Mouse (Mus musculus) 3T3-L1 (cell line): ENCODE results near the gene S100pbp.

Experiments used
- DNase-seq: peaks from one replicate; pipeline ENCODE4 v3.0.0-alpha.2; 2015; ENCODE audit warnings: low read depth, low spot score

The S100pbp gene

DNA sequence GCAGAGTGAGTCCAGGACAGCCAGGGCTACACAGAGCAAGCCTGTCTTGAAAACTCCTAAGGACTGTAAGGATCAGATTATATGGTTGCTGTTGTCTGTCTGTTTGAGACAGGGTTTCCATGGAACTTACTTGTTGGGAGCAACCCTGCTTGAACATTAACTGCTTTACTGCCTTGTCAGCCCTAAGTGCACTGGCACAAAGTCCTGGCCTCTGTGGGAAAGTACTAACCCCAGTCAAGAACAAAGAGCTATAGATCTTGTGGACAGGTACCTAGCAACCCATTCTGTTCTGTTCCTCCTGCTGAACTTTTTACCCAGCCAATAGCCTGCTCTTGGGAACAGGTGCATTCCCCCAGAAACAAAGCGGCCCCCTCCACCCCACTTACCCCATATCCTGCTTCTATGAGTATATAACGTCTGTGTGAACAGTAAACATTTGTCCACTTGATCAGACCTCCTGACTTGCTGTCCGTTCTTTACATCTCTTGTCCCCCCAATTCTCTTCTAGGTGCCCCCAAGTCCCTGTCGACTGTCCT, 38.2 kb downstream of the S100pbp start:
- DNase-seq: no peak

DNA sequence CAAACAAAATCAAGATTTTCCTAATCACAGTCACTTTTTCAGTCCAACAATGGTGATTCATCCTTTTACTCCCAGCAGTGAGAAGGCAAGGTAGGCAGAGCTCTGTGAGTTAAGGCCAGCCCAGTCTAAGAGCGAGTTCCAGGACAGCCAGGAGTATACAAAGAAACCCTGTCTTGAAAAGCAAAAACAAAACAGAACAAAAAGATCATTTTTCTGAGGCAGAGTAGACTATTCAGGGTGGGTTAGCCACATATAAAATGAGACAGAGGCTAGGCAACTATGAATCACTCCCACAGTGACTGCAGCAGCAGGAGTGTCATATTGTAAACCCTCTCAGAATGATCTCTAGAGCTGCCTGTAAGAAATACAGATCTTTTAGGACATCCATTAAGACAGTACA, 40.2 kb downstream of the S100pbp start:
- DNase-seq: no peak

DNA sequence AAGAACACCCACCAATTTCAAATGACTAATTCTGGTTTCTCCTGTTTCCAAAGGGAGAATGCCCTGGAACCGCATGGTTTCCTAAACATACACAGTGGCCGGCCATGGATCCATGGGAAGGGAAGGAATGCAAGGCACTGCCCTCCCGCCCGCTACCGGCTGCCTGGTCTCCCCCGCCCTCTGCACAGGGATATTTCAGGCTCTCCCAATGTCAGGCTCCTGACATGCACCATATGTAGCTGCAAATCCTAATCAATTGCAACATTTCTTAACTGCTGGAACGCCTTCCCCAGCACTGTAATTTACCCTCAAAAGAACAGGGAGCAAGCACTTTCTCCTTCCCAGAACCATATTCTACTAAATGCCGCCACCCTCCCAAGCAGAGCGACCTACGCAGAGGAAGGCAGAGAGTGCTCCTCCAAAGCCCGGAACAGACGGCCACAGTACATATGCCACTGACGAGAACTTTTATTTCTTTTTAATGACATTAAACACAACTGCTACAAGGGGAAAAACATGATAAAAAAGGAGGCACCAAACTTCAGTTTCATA, 41.9 kb downstream of the S100pbp start:
- no peak for DNase-seq

DNA sequence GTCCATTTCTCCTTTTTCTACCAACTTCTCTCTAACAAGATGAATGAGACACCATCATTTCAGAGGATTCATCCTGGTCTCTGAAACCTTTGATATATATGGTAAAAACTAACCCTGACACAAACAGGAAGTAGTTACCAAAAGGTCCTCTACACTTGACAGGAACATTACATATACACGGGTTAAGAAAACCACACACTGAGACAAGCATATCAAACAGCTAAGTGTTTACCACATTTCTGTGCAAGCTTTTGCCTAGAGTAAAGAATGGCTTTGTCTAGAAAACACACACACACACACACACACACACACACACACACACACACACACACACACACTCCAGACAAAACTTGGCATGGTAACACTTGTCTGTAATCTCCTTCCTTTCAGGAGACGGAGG, 43.1 kb downstream of the S100pbp start:
- DNase-seq: no peak

DNA sequence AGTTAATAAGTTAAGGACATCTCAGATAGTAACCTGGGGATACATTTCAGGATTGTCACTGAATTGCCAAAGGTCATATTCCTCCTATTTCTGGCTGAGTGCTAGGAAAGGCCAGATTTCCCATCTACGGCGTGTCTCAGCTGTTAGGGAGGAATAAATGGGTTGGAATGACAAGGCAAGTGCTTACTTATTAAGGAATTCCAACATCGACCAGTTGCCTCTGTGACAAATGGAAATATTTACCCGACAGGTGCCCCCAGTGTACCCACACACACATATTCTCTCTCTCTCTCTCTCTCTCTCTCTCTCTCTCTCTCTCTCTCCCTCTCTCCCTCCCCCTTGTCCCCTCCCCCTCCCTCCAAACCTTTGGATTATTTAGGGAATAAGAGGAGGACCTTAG, 43.6 kb downstream of the S100pbp start:
- DNase-seq: no peak

DNA sequence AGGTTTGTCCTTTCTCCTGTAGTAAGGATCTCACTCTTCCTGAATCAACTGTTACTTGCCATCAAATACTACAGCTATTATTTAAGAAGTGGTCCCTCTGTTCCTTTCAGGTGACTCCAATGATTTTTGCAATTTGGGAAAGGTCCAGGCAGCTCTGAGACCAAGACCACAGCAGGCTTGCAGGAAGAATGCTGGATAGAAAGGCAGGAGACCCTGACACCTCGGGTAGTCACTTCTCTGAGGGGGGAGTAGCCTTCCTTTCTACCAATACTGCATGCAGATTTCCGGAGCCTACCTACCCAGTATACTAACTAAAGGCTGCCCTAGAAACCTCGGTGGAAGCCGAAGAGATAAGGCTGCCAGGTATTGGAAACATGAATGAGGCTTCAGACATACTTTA, 44.1 kb downstream of the S100pbp start:
- DNase-seq: no peak

DNA sequence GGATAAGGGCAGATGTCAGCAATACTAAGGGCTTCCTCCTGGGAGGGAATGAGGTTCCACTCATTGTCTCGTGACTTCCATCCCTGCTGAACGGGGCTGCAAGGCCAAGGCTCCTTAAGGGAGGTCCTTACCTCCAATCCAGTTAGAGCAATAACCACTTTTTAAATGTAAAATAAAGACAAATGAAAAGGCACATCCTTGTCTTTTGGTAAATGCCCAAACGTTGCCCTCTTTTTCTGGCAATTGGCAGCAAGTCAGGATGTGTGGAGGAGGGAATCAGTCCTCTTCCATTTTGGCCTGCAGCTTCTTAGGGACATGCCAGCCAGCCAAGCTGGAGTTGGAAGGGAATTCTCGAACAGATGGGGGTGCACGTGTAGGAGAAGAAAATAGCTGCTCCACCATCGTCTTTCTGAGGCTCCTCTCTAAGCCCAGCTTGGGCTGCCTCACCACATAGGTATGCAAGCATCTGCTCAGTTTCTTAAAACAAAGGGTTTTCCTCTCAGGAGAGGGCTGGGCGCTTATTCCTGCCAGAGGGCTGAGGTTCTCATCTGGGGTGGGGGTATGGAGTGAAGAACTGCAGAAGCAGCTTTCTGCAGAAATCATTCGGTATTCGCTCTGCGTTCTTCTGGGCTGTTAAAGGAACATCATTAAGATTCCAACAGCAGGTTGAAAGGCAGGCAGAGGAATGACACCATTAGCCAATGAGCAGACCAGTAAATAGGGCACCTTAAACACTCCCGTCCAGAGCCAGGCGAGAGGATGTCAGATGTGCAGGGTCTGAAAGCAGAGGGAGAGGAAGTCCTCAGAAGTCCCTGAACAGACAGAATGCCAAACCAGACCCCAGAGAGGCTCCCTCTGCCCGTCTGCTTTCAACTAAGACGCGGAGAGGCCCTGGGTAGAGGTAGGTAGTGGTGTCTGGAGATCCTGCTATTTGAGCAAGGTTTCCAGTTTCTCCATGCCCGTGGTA, 44.8 kb downstream of the S100pbp start:
- peak; percentile 55 for DNase-seq

DNA sequence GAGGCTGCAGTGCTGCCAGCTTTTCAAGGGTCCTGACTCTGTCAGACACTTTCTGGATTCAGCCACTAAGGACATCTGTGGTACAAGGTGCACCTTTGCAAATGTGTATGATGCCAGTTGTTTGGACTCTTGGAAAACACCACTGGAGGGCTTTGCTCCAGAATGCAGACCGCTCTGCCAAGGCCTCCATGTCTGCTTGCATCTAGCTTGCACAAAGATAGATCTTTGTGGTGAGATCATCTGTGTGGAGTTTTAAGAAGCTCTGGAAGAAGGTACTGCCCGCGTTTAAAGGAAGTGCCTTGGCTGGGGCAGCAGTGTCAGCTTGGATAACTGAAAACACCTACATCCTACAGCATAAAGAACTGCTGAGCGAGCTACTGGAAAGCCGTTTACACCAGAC, 46.0 kb downstream of the S100pbp start:
- DNase-seq: no peak

DNA sequence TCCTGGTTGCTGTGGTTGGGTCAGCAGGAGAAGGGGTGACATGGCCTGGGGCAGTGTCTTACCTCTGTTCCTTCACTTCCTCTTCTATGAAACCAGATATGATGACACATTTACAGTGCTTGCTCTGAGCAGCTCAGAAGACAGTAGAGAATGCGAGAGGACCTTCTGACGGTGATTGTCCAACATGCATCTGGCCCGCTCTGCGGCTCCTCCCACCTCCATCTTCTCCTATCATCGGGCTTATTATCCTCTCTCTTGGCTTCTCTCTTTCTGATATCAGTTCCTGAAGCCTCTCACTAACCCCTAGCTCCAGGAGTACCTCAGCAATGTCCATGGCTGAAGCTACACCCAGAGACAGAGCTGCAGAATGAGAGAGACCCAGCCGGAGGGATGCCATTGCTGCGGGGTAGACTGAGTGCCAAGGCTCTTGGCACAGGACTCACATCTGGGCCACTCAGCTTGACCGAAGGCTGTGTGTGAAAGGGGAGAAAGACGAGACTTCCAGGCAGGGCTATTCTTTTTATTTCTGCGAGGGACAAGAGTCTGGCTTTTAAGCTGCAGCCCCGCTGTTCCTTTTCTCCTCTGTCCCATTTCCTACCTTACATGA, 47.0 kb downstream of the S100pbp start:
- DNase-seq: no peak

DNA sequence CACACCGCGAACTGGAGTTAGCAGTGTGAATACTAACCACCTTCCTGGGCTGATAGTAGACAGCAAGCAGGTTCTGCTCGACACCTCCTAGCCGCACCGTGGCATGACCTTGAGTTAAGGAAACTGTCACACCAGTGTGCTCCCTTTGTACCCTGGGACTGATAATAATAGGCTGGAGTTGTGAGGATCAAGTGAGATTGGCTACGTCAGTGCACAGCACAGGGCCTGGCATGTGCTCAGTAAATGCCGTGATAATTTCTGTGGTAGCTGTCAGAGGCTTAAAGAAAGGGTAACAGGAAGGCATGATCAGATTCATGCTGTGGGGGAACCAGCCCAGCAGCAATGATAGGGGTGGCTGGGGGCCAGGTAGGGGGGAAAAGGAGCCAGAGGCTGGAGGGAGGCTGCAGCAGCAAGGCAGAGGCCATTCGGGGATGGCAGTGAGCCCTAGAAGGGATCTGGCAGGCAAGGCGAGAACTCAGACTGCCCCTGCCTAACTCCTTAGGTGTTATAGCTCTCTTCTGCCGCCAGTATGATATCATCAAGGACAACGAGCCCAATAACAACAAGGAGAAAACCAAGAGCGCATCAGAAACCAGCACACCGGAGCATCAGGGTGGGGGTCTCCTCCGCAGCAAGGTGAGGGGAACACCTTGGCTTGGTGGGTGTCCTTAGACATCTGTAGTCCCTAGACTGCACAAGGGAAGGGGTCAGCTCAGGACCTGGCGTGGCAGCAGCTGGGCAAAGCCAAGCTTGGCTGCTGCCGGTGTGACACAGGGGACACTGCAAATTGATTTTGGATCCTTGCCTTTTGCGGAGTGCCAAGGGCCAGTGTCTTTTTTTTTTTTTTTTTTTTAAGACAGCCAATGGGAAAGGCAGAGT, 47.7 kb downstream of the S100pbp start:
- DNase-seq: no peak

DNA sequence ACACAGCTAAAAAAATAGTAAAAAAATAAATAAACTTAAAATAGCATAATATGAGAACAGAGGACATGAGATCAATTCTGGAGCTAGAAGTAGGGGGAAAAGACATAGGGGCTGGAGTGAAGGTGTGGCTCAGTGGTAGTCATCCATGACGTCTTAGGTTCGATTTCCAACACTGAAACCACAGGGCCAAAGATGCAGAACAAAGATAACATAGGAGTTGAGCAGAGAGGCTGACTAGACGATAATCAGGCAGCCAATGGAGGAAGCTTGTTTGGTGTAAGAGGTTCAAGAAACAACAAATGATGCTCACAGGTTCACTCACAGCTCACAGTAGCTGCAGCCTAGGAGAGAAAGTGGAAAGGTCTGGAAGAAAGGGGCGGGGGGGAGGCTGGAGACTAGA, 48.7 kb downstream of the S100pbp start:
- no peak for DNase-seq

DNA sequence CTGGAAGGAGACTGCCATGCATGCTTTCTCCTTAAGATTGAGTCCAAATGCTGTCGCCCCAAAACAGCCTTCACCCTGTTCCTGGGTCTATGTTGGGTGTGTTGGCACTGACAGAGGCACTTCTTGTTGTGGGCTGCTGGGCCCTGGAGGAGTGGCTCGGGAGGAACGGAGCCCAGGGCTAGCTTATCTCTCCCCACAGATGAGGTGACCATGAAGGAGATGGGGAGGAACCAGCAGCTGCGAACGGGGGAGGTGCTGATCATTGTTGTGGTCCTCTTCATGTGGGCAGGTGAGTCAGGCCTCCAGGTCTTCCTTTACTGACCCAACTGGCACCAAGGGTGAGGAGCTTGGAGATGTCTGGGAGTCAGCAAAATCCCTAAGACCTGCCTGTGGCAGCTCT, 49.9 kb downstream of the S100pbp start:
- no peak for DNase-seq

DNA sequence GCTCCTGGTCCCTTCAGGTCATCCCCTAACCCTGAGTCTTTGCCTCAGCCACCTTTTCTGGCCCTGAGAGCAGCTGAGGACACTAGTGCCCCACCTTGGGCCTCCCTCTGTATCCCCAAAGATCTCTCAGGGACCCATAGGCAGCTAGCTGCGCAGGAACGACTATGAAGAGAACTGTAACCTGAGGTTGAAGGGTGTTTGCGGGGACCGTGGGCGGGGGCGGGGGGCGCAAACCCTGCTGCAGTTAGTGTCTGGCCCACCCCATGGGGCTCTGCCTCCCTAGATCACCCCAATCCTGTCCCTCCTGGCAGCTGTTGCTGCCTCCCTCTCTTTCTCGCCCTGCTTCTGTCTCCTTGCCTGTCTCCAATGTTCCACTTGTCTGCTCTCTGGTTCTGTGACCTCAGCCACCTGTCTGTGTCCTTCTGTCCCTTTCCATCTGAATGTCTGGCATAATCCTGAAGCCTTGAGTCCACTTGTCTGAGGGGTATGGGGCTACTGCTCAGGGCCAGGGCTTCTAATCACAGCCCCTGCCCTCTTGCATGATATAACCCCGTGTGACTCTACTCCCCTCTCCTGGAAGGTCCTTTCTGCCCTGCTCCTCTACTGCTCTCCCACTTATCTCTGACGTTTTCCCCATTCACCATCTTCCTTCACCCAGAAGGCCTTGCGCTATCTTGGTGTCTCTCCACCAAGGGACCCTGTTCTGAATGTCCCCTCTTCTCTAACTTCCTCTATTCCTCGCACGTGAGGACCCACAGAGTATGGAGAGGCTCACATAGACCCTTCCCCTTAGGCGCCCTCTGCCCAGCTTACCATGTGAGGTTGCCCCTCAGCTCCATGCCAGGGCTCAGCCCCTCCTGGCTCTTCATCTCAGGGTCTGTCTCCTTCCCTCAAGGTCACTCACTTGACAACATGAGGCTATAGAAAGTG, 51.9 kb downstream of the S100pbp start:
- no peak for DNase-seq

DNA sequence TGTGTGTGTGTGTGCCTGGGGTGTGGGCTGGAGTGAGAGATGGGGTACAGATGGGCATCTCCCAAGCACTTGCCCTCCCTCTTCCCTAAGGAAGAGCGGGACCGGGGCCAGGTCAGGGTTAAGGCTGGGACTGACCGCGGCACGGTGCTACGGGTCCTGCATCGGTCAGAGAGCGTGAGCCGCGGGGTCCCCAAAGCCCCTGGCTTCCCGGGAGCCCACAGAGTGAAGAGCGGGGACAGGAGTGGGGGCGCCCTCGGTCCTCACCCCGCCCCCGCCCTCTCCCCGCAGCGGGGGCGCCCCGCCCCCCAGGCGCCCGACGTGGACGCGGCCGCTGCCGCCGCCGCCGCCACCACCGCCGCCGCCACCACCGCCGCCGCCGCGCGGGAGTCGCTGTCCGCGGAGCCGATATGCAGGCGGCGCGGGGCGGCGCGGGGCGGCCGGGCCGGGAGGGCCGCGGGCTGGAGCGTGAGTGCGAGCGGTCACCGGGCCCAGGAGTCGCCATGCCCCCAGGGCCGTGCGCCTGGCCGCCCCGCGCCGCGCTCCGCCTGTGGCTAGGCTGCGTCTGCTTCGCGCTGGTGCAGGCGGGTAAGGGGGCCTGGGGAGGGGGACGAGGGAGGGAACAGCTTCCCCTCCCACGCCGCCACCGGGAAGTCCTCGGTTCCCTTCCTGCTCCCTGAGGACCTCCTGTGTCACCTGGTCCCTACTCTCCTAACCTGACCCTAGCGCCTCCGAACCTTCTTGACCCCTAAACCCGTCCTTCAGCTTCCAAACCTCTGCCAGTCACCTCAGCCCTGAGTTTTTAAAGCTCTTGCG, 52.7 kb downstream of the S100pbp start, which contains the start of gene Fndc5:
Gene Fndc5, plus strand, starts transcription at position 421 of the 813 bp plus-strand sequence.
- no peak for DNase-seq

DNA sequence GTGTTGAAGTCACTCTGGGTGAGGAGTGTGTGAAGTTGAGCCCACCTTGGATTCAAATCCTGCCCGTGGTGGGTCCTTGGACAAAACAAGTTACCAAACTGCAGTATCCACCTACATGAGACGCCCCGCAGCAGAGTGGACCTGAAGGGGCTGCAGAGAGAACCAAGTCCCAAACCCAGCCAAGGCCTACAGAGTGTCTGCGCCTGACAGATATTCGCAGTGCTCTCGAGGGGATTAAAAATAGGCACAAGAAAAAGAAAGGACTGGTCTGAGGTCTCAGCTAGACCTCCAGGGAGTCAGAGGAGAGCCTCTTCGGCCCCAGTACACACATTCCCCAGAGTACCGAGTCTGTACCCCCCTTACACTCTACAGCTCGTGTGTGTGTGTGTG, 53.3 kb downstream of the S100pbp start:
- DNase-seq: no peak

DNA sequence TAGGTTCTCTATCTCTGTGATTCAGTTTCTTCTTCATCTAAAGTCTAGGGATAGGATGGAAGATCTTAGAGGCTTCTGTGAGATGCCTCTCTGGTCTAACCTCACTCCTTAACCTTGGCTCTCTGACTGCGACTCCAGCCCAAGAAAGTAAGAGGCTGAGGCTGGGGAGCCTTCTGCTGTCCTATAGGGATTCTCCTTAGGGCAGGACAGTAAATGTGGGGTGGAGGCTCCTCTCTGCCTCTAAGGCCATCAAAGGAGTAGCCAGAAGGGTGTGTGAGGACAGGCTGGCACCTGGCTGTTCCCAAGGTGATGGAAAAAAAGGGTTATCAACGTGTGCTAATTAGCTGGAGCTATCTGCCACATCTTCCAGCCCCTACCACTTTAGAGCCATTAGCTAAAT, 53.9 kb downstream of the S100pbp start:
- no peak for DNase-seq

DNA sequence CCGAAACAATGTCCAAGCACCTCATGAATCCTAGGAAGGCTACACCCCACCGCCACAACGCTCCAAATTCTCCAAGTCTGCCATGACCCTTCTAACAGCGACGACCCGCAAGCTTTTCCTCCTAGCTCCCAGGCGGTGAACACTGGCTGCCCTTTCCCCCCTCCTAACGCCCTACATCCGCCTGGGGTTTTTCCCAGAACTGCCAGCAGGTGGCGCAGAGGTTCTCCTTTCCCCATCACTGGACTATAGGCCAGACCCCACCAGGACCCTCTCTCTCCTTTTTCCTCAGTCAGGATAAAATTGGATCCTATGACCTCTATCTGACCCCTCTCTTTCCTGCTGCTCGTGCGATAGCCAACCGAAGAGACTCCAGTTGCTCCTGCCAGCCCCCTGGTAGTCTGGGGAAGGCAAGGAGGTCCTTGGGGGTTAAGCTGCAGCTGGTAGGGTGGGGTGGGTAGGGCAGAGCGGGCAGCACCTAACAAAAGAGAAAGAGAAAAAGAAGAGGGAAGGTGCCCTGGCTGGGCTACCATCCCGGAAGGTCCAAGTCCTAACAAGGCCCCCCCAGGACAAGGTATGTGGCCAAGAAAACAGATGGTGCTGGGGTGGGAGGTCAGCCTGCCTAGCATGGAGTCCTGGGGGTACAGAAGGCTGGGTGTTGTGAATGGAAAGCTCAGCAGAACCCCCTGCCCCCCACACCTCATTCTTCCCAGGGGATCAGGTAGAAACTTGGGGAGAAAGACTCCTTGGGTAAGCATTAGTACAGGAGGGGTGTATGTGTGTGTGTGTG, 54.5 kb downstream of the S100pbp start:
- peak; percentile 43 for DNase-seq

DNA sequence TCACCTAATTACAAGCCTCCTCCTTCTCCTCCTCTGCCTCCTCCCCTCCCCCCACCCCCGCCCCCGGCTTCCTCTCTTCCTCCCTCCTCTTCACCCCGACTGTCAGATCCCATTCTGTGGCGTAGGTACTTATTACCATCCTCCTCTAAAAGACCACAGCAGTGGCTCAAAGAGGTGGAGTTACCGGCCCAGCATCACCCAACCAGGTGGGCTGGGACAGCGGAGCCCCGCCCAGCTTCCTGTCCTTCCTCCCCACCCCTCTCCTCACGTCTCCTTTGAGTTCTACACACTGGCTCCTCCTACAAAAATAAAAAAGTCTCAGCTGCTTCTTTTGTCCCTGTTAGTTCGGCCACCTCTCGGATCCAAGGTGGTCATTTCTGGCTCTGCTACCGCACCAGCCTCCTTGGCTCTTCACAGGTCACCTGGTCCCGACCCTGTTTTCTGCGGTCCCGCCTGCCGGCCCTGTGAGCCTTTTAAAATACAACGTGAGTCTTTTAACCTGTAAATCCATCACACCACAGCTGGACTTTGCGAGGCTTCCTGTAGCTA, 58.7 kb downstream of the S100pbp start:
- DNase-seq: no peak
